Mouse (Mus musculus): Measurements from ENCODE around the gene Dgkg.

Gene Dgkg

DNA sequence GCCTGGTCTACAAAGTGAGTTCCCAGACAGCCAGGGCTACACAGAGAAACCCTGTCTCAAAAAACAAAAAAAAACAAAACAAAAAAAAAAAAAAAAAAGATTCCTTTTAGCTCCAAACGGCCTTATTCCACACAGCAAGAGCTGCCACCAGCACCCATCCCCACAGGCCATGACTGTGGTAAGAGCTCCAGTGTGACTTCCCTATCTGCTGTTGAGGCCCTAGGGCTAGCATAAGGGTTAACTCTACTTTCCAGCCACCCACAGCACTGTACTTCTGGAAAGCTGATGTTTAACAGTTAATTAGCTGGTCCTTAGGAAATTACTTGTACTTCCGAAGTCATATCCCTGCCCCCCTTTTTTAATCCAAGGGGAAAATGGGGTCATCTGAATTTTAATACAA lies 225.7 kb downstream of the Dgkg start:
- no peak for DNase-seq

DNA sequence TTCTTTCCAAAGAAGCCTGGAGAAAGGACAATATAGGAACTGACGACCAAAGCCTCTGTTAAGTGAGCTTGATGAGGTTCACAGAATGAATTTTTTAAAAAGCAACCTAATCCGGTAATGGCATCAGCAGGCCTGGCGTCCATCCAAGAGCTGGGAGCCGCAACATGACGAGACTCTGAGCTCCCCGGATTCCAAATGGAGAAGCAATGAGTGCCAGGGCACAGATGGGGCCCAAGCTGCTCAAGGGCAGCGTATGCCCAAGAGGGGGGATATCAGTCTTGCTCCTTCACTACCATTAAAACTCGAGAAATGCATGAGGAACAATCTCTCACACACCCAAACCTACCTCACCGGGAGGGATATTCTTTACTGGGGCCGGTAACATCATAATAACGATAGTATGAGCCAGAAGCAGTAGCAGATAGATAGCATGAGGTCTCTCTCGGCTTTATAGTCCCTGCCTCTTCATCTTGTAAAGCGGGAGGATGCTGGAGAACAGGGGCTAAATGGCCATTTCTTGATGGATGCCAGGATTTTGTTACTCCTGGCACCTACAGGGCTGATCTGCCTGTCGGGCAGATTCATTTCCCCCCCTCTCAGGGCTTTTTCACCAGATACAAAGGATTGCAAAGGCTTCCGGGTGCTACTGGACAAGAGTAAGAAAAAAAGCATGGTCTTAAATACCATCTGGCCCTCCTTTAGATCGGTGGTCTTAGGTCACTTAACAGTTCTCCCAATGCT lies 226.6 kb downstream of the Dgkg start:
- no peak for DNase-seq

DNA sequence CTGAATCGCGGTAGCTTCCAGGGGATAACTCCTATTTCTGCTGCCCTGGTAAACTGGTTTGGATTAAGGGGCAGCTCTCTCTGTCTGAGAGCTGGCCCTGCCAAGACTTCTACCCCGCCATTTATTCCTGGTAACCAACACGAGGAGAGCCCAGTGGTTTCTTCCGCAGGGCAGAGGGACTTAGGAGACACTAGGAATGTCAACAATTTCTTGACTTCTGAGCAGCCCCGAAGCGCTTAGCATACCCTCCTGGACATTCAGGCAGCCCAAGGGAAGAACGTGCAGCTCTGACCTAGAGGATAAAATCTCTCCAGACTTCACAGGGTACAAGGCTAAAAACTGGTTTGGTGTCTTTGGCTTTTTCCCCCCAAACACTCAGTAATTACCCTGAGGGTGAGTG lies 227.6 kb downstream of the Dgkg start:
- DNase-seq = no peak

DNA sequence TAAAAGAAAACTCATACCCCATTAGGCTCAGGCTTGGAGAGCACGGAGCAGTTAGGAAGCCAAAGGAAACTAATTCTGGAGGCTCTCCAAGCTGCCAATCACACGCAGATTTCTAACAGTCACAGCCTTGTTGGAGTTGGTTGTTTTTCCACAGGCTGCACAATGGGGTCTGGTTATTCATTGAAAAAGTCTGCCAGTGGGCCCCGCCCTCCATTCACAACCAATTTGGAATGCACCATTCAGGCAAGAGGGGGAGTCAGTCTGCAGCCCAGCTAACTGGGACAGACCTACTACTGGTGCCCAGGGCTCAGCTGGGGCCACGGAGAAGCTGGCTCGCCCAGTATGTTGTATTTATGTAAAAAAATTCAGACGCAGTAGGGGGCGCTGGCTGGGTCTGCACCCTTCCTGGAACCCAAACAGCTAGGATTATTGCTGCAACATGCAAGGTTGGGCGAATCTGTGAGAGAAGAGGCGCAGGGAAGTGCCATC lies 228.1 kb downstream of the Dgkg start:
- peak; percentile 86 to 90 for DNase-seq

DNA sequence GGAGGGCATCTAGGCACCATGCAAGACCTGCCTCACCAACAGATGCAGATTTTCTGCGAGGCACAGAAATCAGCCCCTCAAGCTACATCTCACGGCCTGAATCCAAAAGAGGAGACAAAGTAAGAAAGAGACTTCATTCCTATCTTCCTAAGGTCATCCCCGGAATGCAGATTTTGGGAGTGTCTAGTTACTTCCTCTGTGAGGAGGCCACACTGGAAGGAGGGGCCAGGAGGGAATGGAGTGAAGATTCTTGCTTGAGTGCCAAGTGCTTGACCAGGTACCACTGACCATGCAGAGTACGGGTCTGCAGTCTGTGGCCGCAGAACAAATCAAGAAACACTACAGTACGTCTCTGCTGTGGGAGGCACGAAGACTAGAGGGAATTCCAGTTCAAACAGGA lies 230.2 kb downstream of the Dgkg start:
- no peak for DNase-seq

DNA sequence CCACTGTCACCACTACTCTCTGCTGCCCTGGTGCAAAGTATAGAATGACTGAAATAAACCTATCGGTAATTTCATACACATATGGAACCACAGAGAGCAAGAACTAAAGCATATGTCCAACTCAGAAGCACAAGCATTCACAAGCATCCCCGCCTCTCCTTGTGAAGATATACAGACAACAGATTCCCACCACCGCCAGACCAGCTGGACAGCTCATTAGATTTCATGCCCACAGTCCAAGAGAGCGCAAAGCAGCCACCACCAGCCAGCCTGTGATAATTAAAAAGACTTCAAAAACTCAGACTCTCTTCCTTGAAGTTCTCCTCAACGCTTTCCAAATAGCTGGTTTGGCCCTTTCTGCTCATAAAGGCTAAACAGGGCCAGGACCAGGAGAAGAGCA lies 234.8 kb downstream of the Dgkg start:
- no peak for DNase-seq

Measured in lung, postnatal 4 days (tissue).